Mouse (Mus musculus) limb, embryonic 11.5 days (tissue): Measurements from ENCODE around the gene Ubxn7. TPM values are rescaled to one million over a fixed set of nuclear protein-coding genes. Genes with fewer than 3 reads are reported as not detected.

ENCODE experiments used
- ATAC-seq: fragments of 200-750 bp; cut with Nextera tagmentation; 2 replicates; pipeline ENCODE4 v1.8.0; 2017; ENCODE audit warnings: low read depth; ENCODE audit not compliant: insufficient number of reproducible peaks, low FRiP score, low TSS enrichment
- DNase-seq: peaks from one replicate; pipeline ENCODE4 v3.0.0-alpha.2; 2015; ENCODE audit warnings: low spot score
- H3K27ac ChIP-seq: fragments of 300-500 bp; sonication (generic); replicated peaks from 2 replicates; pipeline ENCODE4 v1.5.1; 2014; ENCODE audit warnings: low read depth, mild to moderate bottlenecking, low read length
- H3K27me3 ChIP-seq: fragments of 300-500 bp; sonication (generic); 2 replicates; pipeline ENCODE4 v1.6.1; 2014; ENCODE audit warnings: mild to moderate bottlenecking, low read length, mixed read lengths; ENCODE audit not compliant: control insufficient read depth, insufficient read depth
- H3K36me3 ChIP-seq: fragments of 300-500 bp; sonication (generic); 2 replicates; pipeline ENCODE4 v1.6.1; 2014; ENCODE audit warnings: mild to moderate bottlenecking, low read length, moderate library complexity, mixed read lengths; ENCODE audit not compliant: control insufficient read depth, insufficient read depth
- H3K4me1 ChIP-seq: fragments of 300-500 bp; sonication (generic); 2 replicates; pipeline ENCODE4 v1.6.1; 2014; ENCODE audit warnings: low read length, mixed read lengths; ENCODE audit not compliant: control insufficient read depth, insufficient read depth
- H3K4me2 ChIP-seq: fragments of 300-500 bp; sonication (generic); 2 replicates; pipeline ENCODE4 v1.6.1; 2014; ENCODE audit warnings: low read depth, mild to moderate bottlenecking, moderate library complexity; ENCODE audit not compliant: severe bottlenecking
- H3K4me3 ChIP-seq: fragments of 300-500 bp; sonication (generic); 2 replicates; pipeline ENCODE4 v1.5.1; 2014; ENCODE audit warnings: low read depth, low read length
- H3K9ac ChIP-seq: fragments of 300-500 bp; sonication (generic); 2 replicates; pipeline ENCODE4 v1.6.1; 2014; ENCODE audit warnings: mild to moderate bottlenecking, low read length
- H3K9me3 ChIP-seq: fragments of 300-500 bp; sonication (generic); 2 replicates; pipeline ENCODE4 v1.6.1; 2016; ENCODE audit warnings: low read length; ENCODE audit not compliant: control insufficient read depth
- WGBS: fragments of 180-500 bp; shearing (Covaris S2); extraction: QIAGEN DNeasy Blood & Tissue Kit; methylation state at CpG from one replicate; pipeline ENCODE4 v1.1.7; 2014; 5-methylcytosine and 5-hydroxymethylcytosine counted together
- polyA plus RNA-seq: library from polyadenylated mRNA; unstranded; fragments of >200 nt; fragmentation: Nextera tagmentation; extraction: Ambion mirVana; gene quantifications from 2 replicates; pipeline ENCODE4 v1.2.1, GENCODE M21; 2014

The Ubxn7 gene
- polyA plus RNA-seq, 1 experiment from 2014 or later, result 28.0 TPM

DNA sequence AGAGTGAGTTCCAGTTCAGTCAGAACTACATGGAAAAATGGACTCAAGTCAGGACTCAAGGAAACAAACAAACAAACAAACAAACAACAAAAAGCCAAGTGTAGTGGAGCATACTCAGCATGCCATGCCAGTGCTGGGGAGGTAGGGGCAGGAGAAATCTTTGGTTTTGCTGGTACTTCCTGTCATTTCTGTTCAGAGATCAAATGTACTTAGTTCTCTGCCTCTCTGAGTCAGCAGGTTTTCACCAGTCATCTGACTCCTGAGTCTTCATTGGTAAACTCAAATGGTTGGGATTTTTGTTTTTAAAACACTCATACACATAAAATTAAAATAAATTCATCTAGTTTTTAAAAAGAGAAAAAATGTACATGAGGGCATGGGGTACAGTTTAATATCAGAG, 13.5 kb downstream of the Ubxn7 start:
- Histone ChIP-seq H3K9ac (no peak overlapping the region), H3K27ac (no peak overlapping the region), H3K9me3 (no peaks in the 10 kb centered on the region), H3K4me3 (no peak overlapping the region), H3K4me1 (no peaks in the 10 kb centered on the region), H3K36me3 (no peaks in the 10 kb centered on the region), H3K27me3 (no peaks in the 10 kb centered on the region), H3K4me2 (no peak overlapping the region)
- DNase-seq (no peak), ATAC-seq (no peak)

DNA sequence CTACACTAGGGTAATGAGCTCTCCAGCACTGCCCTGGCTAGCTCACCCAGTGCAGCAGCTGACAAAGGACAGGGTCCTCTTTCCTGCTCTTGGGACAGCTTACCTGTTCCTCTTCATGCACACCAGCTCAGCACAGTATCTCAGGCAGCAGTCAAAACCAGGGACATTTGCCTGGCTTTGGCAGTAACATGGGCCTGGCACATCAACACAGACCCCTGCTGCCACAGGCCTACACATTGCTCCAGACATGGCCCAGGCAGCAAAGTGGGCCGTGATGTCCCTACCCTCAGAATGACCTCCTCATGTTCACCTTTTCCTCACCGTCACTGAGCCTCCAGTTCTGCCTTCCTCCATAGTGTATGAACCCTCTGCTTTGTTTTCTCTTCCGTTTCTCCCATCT, 18.7 kb downstream of the Ubxn7 start:
- H3K4me2 ChIP-seq, result no peak overlapping the region
- H3K4me1 ChIP-seq, result no peaks in the 10 kb centered on the region
- H3K27ac ChIP-seq, result no peak overlapping the region
- no peak for ATAC-seq
- peaks cover 6% of the 10 kb centered on the region; the same call in 1 of the 2 replicates for H3K36me3 ChIP-seq
- no peak overlapping the region for H3K9ac ChIP-seq
- no peaks in the 10 kb centered on the region for H3K27me3 ChIP-seq
- DNase-seq, result no peak
- H3K4me3 ChIP-seq, result no peak overlapping the region
- 93% methylated on average over 3 of the region's 3 CpGs for WGBS
- no peaks in the 10 kb centered on the region for H3K9me3 ChIP-seq

DNA sequence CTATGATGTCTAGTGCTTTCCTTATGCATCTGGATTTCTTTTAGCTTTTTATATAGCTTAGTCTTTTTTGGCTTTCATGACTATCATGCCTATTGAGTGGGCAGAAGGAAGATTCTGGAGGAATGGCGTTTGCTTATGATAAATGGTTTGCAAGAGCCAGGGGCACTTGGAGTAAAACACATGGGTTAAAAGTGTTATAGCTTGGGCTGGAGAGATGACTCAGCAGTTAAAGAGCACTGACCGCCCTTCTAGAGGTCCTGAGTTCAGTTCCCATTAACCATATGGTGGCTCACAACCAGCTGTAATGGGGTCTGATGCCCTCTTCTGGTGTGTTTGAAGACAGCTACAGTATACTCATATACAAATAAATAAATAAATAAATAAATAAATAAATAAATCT, 31.5 kb downstream of the Ubxn7 start:
- Histone ChIP-seq H3K4me3 (no peak overlapping the region), H3K4me1 (no peaks in the 10 kb centered on the region), H3K9me3 (no peaks in the 10 kb centered on the region), H3K9ac (no peak overlapping the region), H3K4me2 (no peak overlapping the region), H3K27ac (no peak overlapping the region), H3K36me3 (peaks cover 4% of the 10 kb centered on the region; the same call in 1 of the 2 replicates), H3K27me3 (no peaks in the 10 kb centered on the region)
- ATAC-seq (no peak), DNase-seq (no peak)
- WGBS, result 89% methylated on average over 2 of the region's 2 CpGs

DNA sequence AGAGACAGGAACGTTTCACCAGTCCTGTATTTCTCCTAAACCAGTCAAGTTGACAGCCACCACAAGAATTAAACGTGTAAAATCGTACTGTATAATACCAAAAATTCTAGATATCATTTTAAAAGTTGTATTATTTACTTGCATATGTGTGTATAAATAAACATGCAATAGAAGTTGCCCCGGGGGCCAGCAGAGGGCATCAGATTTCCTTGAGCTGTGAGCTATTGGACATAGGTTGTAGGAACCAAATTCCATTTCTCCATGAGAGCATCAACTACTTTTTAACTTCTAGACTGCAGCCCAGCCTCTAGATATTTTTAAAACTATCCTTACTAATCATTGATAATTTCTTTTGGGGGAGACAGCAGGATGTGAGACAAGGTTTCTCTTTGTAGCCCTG, 39.3 kb downstream of the Ubxn7 start:
- Histone ChIP-seq H3K9ac (no peak overlapping the region), H3K4me3 (no peak overlapping the region), H3K36me3 (peaks cover 8% of the 10 kb centered on the region), H3K27me3 (no peaks in the 10 kb centered on the region), H3K4me1 (no peaks in the 10 kb centered on the region), H3K9me3 (no peaks in the 10 kb centered on the region), H3K4me2 (no peak overlapping the region), H3K27ac (no peak overlapping the region)
- ATAC-seq, result no peak
- DNase-seq, result peak; percentile 39
- WGBS, result 81% methylated on average over 4 of the region's 4 CpGs

DNA sequence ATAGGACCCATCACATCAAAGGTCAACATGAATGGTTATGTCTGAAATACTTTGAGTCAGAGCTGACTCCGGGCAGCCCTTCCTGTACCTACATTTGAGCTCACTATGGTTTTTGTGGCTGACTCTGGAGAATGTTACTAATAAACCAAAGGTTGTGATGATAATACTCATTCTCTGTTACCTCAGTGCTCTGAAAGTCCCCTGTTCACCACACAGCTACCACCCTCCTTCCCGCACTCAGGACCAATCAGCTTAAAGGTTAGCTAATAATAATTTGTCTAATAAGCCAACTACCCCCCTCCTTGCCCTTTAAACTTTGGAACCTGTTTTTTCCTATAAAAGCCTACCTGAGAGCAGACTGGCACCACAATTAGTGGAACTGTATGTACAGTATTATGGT, 47.5 kb downstream of the Ubxn7 start:
- no peak for DNase-seq
- 95% methylated on average over 2 of the region's 2 CpGs for WGBS
- Histone ChIP-seq H3K27me3 (no peaks in the 10 kb centered on the region), H3K9me3 (no peaks in the 10 kb centered on the region), H3K4me1 (no peaks in the 10 kb centered on the region), H3K4me3 (no peak overlapping the region), H3K4me2 (no peak overlapping the region), H3K27ac (no peak overlapping the region), H3K9ac (no peak overlapping the region), H3K36me3 (peaks cover 30% of the 10 kb centered on the region)
- ATAC-seq, result no peak

DNA sequence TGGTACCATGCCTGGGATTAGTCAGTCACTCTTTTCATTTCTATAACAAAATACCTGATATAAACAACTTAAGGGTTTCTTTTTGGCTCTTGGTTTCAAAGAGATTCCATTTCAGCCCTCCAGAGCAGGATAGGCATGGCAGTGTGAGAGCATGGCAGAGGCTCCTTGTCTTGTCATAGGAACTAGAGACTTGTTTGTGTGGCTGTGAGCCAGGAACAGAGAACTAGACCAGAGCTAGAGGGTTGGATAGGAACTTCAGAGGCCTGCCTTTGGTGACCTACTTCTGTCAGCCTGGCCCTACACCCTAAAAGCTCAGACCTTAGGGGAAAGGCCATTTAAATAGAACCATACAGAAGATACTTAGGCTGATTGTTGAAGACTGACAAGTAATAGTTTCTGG, 50.8 kb downstream of the Ubxn7 start:
- H3K9ac ChIP-seq, result no peak overlapping the region
- H3K4me1 ChIP-seq, result no peaks in the 10 kb centered on the region
- no peaks in the 10 kb centered on the region for H3K9me3 ChIP-seq
- H3K4me2 ChIP-seq, result no peak overlapping the region
- peaks cover 26% of the 10 kb centered on the region for H3K36me3 ChIP-seq
- ATAC-seq, result no peak
- no peaks in the 10 kb centered on the region for H3K27me3 ChIP-seq
- H3K4me3 ChIP-seq, result no peak overlapping the region
- H3K27ac ChIP-seq, result no peak overlapping the region
- no peak for DNase-seq

DNA sequence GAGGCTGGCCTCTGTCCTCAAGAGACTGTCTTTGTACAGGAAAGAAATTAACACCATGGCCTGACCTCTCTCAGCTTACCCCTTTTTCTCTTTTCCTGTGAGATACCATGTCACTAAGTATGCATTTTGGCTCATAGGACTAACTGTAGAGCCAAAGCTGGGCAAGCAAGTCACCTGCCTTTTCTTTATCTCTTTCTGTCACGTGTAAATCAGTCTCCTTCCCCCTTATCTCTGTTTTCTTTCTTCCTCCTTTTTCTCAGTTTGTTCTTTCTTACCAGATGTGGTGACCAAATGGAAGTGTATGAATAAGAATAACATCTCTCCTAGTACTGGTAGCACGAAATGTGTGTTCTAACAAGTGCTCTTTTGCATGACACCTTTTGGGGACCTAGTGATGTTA, 52.8 kb downstream of the Ubxn7 start:
- H3K4me2 ChIP-seq, result no peak overlapping the region
- H3K36me3 ChIP-seq, result peaks cover 17% of the 10 kb centered on the region
- no peak overlapping the region for H3K9ac ChIP-seq
- no peak overlapping the region for H3K4me3 ChIP-seq
- no peaks in the 10 kb centered on the region for H3K9me3 ChIP-seq
- DNase-seq, result no peak
- no peaks in the 10 kb centered on the region for H3K4me1 ChIP-seq
- 88% methylated on average over 2 of the region's 2 CpGs for WGBS
- no peak for ATAC-seq
- no peaks in the 10 kb centered on the region for H3K27me3 ChIP-seq
- no peak overlapping the region for H3K27ac ChIP-seq

DNA sequence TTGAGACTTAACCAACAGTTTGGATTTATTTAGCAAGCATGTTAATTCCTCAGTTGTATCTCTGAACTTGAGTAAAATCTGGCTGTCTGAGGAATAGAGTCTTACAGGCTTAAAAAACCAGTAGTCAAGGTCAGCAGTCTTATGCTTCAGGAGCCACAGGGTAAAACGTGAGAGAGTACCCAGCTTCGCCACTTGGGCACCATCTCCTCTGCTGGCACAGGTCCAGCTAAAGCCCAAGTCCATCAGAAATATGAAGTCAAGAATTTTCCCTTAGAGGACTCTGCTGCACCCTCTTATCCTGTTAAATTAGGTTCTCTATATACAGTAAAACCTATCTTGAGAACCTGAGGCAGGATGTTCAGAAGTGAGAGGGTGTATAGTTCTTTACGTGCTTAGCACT, 54.8 kb downstream of the Ubxn7 start:
- Histone ChIP-seq H3K4me3 (no peak overlapping the region), H3K27ac (no peak overlapping the region), H3K27me3 (no peaks in the 10 kb centered on the region), H3K4me2 (no peak overlapping the region), H3K36me3 (peaks cover 16% of the 10 kb centered on the region), H3K9ac (no peak overlapping the region), H3K9me3 (no peaks in the 10 kb centered on the region), H3K4me1 (no peaks in the 10 kb centered on the region)
- WGBS, result 92% methylated on average over 3 of the region's 3 CpGs
- DNase-seq (no peak), ATAC-seq (no peak)

DNA sequence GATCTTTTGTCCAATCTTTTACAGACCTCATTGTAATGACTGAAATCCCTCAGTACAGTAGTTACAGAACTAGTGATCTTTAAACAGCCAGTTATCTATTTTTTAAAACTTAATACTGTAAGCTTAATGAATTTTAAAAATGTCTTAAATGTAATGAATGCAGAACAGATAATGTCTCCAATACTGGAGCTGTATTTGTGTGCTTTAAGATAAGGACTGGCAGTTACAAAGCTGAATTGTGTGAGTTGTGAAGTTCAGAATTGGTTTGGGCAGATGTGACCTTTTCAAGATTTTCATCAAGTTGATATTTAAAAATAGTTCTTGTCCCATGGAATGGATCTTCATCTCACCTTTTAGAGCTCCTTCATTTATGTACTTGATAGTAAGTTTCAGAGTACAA, 57.0 kb downstream of the Ubxn7 start:
- Histone ChIP-seq H3K9me3 (no peaks in the 10 kb centered on the region), H3K36me3 (peaks cover 16% of the 10 kb centered on the region), H3K4me3 (no peak overlapping the region), H3K9ac (no peak overlapping the region), H3K4me2 (no peak overlapping the region), H3K27ac (no peak overlapping the region), H3K27me3 (no peaks in the 10 kb centered on the region), H3K4me1 (no peaks in the 10 kb centered on the region)
- ATAC-seq, result no peak
- DNase-seq, result no peak
